Mouse (Mus musculus) liver, embryonic 14.5 days (tissue): ENCODE data around the gene Foxj1.

Experiments
- CTCF ChIP-seq: IDR thresholded peaks from 2 replicates; pipeline ENCODE4 v1.5.1; 2016; ENCODE audit warnings: antibody characterized with exemption, low read depth, control low read depth
- EP300 ChIP-seq: IDR thresholded peaks from 2 replicates; pipeline ENCODE4 v1.6.1; 2016; ENCODE audit warnings: antibody characterized with exemption, low read depth

DNA sequence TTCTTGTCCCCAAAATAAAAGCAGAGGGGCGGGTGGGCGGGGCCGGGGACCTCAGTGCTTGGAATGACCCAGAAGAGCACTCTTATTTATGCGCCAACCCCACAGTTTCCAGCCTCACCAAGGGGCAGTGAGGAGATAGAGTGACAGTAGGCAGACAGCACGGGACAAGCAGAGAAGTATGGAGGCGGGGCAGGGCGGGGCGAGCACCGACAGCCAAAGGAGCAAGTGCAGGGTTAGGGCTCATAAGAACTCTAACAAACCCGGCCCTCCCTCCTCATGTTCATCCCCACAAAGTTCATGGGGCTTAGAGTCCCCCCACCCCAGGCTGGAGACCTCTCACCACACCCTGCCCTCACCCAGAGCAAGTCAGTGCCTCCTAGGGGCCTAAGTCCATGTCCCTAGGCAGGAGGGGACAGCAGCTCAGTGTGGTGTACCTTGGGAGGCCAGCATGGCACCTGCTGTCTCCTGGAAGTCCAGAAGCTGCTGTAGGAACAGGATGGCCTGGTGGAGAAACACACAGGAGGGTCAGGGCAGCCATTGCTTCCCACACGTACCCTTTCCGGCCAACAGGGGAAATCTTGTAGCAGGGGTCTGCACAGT, 41.6 kb downstream of the Foxj1 start:
- TF ChIP-seq CTCF (no peak), EP300 (no peak)
